Mouse (Mus musculus): ENCODE measurements around the gene Gm17334. TPM values are rescaled to one million over a fixed set of nuclear protein-coding genes. Genes with fewer than 3 reads are reported as not detected.

The Gm17334 gene
- polyA plus RNA-seq, 1 experiment, result not detected

DNA sequence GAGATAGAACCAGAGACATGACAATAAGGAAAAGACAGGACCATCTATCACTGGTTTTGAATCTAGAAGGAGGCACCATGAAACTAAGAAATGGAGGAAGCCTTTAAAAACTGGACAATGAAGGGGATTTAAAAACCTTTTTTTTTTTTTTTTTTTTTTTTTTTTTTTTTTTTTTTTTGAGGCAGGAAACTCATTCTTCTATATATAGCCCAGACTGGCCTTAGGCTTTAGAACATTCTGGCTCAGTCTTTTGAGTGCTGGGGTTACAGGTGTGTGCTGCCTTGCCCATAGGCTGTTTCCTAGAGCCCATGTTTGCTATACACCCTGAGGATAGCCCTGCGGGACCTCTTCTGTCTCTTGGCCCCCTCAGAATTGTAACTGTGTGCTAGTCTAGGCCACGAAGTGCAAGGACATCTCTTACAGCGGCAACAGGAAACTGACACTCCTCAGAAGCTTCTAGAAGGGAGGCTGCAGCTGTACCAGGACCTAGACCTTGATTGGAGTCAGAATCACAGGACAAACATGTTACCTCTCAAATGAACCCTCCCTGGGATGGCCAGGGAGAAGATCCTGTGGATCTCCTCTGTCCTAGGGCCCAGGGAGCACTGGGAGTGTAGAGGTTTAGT lies 12.4 kb upstream of the Gm17334 start:
- TF ChIP-seq GATA1 (IDR thresholded peaks at IDR 0.05; ENCODE audit: low read length), result no peak

DNA sequence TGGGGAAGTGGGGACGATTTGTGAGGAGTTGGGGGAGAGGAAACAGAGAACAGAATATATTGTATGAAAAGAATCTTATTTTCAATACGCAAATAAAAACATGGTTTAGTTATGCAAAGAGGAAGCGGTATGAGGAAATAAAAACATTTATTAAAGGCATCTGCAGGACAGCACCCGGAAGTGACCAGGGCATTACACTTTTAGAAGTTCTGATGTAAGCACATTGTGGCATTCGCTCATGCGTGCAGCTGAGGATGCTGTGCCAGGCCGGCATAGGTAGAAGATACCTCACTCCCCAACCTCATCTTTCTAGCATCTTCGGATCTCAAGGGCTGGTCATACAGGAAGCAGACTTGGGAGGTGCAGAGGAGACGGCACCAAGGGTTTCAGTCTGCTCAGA lies 10.3 kb upstream of the Gm17334 start:
- TF ChIP-seq GATA1 (IDR thresholded peaks at IDR 0.05; ENCODE audit: low read length), result no peak

DNA sequence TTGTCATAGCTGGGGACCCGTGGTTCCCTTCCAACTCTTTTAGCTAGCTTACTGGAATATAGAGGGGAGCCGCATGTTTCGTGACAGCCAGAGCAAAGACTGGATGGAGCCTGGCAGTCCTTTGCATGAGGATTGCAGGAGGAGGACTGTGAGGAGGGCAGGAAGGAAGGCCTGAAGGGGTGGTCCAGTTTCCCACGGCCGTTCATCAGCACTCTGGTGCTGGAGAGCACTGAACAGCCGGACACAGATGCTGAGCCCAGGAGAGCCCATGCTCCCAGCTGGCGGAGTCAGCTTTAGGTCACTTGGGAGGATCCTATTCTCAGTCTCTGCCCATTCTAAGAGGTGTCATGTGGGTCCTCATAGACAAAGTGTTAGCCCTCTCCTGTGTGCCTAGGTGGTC lies 9.0 kb upstream of the Gm17334 start:
- TF ChIP-seq GATA1 (IDR thresholded peaks at IDR 0.05; ENCODE audit: low read length), result no peak

DNA sequence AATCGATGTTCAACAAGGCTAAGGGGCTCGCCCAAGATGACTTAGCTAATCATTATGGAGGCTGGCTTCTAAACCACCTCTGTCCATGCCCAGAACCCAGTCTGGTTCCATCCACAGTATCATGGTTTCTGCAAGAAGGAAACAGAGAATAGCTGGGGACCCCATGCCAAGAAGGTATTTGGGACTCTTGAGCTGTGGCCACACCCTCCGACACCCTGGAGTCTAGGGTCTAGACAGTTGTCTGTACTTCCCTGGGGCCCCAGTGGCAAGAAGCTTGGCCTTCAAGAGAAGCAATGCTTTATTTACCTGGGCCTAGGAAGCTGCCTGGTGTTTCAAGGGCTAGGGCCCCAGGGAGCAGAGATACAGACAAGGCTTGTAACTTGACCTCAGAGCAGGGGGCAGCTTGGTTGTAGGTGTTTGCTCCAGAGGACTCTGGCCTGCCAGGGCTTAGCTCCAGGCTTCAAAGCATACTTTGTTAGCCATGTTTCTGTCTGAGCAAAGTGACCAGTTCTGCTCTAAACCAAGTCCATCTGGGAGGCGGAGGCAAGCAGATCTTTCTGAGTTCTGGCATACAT lies 8.3 kb upstream of the Gm17334 start:
- TF ChIP-seq GATA1 (IDR thresholded peaks at IDR 0.05; ENCODE audit: low read length), result no peak

DNA sequence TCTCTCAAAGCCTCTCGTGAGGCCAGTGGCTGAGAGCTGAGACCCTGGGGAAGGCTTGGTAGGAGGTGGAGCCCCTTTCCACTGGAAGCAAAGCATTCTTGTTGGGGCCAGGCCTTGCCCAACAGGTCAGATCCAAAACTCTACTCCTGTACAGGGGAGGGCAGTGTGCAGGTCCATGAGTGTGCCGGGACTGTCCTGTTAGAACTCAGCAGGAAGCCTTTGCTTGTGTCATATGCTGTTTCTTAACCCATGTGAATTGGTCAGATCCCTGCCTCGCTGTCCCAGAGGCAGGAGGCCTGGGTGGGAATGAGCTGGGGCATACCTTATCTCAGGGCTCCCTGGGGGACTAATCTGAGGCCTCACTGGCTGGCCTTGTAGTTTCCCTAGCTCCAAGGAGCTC lies 7.3 kb upstream of the Gm17334 start:
- TF ChIP-seq GATA1 (IDR thresholded peaks at IDR 0.05; ENCODE audit: low read length), result no peak

DNA sequence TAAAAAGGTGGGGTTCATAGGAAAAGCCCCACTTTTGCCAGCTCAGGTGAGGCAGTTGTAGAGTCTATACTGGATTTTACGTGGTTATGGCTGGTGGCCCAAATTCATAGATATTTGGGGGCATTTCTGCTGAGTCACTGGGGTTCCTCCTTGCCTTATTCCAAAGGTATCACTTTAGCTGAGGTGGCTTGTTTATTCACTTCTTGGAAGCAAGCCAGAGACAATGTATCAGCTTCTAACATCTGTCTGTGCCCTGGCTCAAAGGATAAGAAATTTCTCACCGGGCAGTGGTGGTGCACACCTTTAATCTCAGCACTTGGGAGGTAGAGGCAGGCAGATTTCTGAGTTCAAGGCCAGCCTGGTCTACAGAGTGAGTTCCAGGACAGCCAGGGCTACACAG lies 6.8 kb upstream of the Gm17334 start:
- TF ChIP-seq GATA1 (IDR thresholded peaks at IDR 0.05; ENCODE audit: low read length), result no peak

DNA sequence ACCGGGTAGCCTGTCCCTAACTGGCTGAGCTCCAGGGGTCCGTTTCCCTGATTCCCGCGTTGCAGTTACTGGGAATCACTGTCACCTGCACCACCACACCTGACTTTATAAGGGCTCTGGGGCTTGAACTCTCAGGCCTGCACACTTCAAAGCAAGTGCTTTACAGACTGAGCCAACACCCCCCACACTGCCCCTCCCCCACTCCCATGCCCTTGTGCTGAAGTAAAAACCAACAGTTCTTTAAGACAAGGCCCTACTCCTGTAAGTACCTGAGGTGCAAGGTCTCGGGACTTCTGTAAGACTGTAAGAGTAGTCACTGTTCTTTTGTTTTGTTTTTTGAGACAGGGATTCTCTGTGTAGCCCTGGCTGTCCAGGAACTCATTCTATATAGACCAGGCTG lies 5.5 kb upstream of the Gm17334 start:
- no peak for TF ChIP-seq GATA1 (IDR thresholded peaks at IDR 0.05; ENCODE audit: low read length)

DNA sequence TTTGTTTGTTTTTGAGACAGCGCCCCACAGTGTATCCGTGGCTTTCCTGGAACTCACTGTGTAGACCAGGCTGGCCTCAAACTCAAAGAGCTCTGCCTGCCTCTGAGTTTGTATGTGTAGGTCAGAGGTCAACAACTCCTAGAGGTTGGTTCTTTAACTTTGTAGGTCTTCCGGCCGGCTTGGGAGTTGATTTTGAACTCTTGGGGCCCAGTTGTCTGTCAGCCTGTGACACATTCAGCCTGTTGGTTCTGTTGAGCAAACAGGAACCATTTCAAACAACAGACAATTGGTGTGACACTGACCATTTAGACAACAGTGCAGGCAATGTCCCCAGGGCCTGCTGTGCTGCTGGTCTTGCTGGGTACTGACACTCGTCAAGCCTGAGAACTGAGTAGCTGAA lies 4.7 kb upstream of the Gm17334 start:
- TF ChIP-seq GATA1 (IDR thresholded peaks at IDR 0.05; ENCODE audit: low read length), result no peak

DNA sequence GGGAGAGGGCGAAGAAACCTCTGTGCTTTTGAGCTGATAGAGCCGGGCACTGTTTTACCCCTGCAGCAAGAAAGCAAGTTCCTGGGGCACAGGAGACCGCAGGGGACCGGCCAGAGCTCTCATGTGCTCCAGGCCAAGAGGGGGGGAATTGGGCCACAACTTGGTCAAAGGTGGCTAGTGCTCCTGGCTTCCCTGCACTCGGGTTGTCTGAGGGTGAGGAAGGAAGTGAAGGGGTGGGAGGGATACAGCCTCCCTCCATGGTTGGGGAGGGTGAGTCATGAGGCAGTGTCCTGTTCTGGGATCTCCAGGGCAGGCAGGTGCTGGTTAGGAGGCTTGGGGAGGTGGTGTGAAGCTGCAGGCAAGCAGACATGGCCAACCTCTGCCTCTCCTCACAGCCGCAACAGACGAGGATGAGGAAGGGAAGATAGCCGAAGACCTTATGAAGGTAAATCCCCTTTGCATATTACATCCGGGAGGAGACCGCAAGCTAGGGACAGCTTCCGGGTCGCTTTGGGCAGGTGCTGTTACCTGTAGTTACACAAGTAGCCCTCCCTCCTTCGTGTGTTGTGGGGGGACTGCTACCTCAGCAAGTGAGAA lies 1.8 kb upstream of the Gm17334 start:
- no peak for TF ChIP-seq GATA1 (IDR thresholded peaks at IDR 0.05; ENCODE audit: low read length)

DNA sequence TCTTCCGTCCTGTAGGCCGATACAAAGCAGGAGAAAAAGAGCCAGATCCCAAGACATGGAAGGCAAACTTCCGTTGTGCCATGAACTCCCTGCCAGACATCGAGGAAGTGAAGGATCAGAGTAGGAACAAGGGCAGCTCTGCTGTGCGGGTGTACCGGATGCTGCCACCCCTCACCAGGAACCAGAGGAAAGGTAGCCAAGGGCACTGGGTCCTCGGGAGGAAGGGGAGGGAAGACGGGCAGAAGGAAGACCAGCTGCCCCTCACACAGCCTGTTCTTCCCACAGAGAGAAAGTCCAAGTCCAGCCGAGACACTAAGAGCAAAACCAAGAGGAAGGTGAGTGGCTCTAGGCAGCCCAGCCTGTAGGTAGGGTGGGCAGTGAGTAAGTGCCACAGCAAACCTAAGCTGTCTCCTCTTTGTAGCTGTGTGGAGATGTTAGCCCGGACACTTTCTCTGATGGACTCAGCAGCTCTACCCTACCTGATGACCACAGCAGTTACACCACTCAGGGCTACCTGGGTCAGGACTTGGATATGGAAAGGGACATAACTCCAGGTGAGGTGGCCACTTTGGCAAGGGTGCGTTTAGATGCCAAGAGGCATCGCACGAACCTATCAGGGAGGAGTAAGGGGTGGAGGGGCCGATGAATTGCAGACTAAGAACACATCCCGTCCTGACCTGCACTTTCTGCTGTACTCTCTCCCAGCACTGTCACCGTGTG lies 814 bp upstream of the Gm17334 start:
- no peak for TF ChIP-seq GATA1 (IDR thresholded peaks at IDR 0.05; ENCODE audit: low read length)

DNA sequence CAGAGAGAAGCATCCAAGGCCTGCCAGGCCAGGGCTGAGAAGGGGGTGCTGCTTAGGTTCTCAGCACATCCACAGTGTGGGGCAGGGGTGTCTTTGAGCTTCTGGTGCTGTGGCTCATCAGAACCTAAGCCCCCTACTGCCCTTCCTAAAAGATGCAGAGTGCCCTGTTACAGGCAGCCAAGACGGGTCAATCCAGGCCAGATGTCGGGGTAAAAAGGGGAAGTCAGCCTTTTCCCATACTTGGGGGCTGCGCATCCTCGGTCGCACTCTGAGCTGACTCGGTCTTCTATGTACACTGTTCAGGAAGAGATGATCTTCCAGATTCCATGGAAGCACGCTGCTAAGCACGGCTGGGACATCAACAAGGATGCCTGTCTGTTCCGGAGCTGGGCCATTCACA lies 451 bp downstream of the Gm17334 start:
- no peak for TF ChIP-seq GATA1 (IDR thresholded peaks at IDR 0.05; ENCODE audit: low read length)

DNA sequence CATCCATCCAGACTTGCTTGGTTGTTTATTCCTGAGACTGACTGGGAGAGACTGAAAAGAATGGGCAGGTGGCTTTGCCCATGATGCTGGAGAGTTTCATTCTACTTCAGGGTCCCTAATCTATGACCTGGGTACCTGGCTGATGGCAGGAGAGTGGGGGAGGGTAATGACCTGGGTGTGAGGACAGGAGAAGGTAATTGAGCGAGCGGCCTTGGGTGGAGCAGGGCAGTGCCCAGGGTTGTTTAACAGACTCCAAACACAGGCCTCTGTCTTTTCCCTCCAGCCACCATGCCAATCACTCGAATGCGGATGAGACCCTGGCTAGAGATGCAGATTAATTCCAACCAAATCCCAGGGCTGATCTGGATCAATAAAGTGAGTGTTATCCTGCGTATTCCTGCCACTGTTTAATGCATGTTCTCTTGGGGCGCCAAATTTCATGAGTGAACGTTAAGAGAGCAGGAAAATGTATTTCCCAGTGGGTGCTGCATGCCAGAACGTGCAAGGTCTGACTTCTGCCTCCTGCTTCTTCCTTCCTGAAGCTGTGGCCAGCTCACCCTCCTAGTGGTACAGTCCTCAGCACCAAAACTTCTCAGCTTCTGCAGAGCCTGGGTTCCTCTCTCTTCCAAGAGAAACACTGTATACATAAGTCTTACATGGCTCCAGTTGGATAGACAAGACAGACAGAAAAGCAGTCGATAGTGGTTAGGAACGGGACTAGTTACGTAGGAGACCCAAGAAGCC lies 1.8 kb downstream of the Gm17334 start:
- no peak for TF ChIP-seq GATA1 (IDR thresholded peaks at IDR 0.05; ENCODE audit: low read length)

DNA sequence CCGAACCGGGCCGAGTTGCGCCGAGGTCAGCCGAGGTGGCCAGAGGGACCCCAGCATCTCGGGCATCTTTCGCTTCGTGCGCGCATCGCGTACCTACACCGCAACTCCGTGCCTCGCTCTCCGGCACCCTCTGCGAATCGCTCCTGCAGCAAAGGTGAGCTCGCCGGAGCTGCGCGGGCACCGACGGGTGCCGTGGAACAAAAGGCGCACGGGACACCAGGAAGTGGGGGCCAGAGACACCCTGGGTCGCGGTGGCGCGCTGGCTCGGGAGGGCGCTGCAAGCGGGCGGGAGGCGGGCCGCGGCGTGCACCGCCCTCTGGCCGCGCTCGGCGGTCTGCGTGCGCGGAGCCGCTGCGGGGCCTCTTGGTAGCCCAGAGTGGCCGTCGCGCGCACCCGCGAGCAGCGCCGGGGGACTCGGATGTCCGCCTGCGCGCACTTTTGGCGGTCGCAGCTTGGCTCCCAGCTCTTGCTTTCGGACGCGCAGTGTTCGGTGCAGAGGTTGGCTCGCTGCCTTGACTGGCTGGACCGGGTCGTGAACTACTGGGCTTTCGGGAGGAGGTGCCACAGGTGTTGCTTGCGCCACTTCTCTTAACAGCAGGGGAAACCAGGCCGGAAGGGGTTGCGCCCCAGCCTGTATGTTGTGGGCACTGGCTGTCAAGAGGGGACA lies 2.7 kb downstream of the Gm17334 start:
- TF ChIP-seq GATA1 (IDR thresholded peaks at IDR 0.05; ENCODE audit: low read length), result no peak

DNA sequence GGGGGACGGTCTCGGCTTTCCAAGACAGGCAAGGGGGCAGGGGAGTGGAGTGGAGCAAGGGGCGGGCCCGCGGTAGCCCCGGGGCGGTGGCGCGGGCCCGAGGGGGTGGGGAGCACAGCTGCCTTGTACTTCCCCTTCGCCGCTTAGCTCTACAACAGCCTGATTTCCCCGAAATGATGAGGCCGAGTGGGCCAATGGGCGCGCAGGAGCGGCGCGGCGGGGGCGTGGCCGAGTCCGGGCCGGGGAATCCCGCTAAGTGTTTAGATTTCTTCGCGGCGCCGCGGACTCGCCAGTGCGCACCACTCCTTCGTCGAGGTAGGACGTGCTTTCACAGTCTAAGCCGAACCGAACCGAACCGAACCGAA lies 3.2 kb downstream of the Gm17334 start, which contains the start of gene Irf1:
Gene Irf1, plus strand, starts transcription at position 255 of the 365 bp plus-strand sequence.
- no peak for TF ChIP-seq GATA1 (IDR thresholded peaks at IDR 0.05; ENCODE audit: low read length)

DNA sequence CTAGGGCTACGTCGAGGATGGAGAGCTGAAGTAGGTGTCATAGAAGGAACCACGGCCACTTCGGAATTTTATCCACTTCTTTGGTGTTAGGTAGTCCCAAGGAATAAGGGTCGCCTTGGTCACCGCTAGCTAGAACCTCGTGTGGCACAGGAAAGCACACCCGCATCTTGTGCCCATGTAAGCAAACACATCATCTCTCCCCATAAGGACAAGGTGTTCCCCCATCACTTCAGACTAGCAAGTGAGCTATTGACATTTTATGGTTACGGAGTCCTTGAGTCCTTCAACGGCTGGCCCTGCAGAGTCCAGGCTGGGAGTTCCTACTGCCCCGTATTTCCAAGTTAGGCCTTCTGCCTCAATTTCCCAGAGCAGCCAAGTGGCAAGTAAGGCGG lies 3.8 kb downstream of the Gm17334 start:
- no peak for TF ChIP-seq GATA1 (IDR thresholded peaks at IDR 0.05; ENCODE audit: low read length)
